Mouse (Mus musculus) CD4-positive helper T cell, adult 2 months (primary cell): ENCODE measurements around the gene Dusp3.

Experiments used
- DNase-seq: peaks from one replicate; pipeline ENCODE4 v3.0.0-alpha.2; 2012; ENCODE audit warnings: low read depth, missing footprints, low spot score

Gene Dusp3

GRCm38 (mm10) chr11:101936421-101936820, 50.4 kb downstream of the Dusp3 start:
- DNase-seq: no peak

DNA sequence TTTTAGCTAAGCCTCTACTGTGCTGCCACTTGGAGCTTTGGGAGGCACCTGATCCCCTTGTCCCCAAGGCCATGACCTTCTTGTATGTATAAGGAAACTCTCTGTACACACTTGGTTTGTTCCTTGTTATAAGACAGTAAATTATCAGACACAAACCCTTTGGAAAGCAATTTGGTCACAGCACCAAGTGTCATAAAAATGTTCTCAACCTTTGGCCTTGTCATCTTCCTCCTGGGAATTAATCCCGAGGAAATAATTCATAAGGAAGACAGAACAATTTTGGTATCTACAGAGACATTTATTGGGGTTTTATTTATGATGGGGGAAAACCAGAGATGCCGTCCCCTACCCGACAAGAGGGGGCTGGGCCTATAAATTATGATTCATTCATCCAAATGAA, 51.1 kb downstream of the Dusp3 start:
- DNase-seq: no peak

DNA sequence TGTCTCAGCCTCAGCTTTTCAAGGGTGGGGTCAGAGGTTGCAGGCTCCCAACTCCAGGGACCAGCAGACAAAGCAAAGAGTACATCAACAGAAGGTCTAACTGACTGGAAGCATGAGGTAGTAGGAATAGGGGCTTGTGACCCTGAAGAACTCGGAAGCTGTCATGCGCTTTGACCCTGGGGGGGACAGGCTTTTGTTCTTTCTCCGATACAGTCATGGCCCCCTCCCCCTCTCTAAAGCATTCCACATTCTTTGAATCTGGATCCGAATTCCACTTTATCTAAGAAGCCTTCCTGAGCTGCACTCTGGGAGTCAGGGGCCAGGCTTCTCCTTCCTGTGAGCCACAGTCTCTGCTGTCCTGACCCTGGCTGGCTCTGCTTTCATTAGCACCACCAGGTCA, 54.8 kb downstream of the Dusp3 start:
- DNase-seq: no peak

DNA sequence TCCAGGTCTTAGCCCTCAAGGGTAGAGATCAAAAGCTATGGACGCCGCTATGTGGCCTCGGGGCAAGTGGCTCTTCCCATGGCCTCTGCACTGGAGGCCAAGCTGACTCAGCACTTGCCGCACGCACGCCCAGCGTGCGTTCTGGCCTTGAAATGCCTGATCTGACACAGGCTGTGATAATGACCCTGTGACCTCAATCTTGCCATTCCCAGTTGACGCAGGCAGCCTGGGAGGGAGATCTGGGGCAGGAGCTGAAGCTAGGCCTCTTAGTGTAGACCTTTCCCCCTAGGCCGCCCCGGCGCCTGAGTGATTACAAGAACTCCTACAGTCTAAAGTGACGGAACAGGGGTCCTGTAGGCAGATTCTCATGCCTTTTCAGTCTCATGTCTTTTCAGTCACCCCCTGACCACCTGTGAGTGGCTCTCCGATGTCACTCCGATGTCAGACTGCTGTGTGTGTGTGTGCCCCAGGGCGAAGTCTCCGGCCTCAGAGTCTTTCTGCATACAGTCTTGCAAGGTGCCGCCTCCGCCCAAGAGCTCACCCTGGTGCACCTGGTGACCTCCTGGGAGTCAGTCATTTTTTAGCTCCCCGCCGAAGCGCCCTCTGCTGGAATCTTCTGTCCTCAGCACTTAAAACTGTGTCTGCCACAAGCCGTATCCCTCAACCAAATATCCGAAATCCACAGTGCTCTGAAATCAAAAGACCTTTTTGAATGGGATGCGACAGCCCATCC, 58.6 kb downstream of the Dusp3 start:
- DNase-seq: no peak

DNA sequence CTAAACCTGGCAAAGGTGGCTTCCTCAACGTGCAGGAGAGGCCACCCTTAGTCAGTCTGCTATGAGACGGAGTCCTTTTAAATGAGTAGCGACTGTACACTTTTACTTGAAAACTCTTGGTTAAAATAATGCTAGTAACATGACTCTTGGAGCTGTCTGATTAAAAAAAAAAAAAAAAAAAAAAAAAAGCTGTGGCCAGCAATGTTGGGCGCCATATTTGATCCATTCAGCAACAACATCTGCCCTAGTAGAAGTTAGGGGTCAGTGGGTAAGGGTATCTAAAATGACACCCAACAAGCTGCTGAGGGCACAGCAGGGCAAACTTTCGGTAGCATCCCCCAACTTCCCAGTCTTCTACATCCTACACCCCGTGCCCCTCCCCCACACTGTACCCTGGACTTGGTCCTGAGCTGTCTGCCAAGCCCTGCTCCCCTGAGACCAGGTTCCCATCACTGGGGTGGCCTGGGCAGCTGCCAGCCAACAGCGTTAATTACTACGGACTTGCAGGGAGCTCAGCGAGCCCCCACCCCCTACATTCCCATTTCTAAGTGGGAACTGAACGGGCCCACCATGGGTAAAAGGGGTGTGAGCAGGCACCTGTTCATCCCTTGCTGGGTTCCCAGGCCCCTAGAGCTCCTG, 59.7 kb downstream of the Dusp3 start:
- no peak for DNase-seq

GRCm38 (mm10) chr11:101925636-101926035, 61.2 kb downstream of the Dusp3 start:
- no peak for DNase-seq

- DNase-seq: no peak
These were observed 62.3 kb downstream of the Dusp3 start for GRCm38 (mm10) chr11:101924441-101924976.

GRCm38 (mm10) chr11:101923988-101924387, 62.8 kb downstream of the Dusp3 start:
- DNase-seq: no peak

DNA sequence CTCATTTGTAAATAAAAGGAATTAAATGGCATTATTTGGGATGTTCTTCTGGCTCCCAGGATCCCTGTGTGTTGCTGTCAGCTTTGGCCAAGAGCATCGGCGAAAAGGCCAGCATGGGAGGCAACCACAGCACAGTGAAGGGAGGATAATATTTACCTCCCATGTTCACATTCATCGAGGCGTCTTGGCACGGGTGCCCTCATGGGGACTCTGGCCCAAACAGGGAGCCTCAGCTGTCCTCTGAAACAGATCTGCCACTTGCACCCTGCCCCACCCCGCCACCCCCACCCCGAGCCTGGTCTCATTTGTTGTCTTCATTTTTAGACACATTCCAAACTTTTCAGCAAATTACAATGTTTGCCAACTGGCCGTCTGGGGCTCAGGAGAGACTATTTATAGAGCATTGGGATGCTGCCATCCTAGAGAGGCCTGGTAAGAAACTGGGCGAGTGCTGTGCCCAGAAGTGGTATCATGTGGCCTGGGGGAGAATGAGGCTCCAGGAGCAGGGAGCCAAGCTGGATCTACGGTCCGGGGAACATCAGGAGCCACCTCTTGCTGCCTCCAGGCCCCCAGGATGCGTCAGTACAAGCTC, 65.4 kb downstream of the Dusp3 start:
- no peak for DNase-seq
